Mouse (Mus musculus) adrenal gland, adult 2 months (tissue): ENCODE data around the gene Dgcr2. TPM values are rescaled to one million over a fixed set of nuclear protein-coding genes. Genes with fewer than 3 reads are reported as not detected.

Experiments used
- DNase-seq: peaks from one replicate; pipeline ENCODE4 v3.0.0; 2021
- polyA plus RNA-seq: library from polyadenylated mRNA; depleted of rRNA; stranded (reverse); fragments of >200 nt; gene quantifications from 2 replicates; pipeline ENCODE4 v1.2.3, GENCODE M21; 2012
- total RNA-seq, 2 experiments: library from RNA; stranded (reverse); gene quantifications; 2 replicates each; pipeline ENCODE4 v1.2.3; 2021

The Dgcr2 gene
- total and polyA plus RNA-seq, 3 experiments: 62.1 to 166 (median 68.1) TPM

DNA sequence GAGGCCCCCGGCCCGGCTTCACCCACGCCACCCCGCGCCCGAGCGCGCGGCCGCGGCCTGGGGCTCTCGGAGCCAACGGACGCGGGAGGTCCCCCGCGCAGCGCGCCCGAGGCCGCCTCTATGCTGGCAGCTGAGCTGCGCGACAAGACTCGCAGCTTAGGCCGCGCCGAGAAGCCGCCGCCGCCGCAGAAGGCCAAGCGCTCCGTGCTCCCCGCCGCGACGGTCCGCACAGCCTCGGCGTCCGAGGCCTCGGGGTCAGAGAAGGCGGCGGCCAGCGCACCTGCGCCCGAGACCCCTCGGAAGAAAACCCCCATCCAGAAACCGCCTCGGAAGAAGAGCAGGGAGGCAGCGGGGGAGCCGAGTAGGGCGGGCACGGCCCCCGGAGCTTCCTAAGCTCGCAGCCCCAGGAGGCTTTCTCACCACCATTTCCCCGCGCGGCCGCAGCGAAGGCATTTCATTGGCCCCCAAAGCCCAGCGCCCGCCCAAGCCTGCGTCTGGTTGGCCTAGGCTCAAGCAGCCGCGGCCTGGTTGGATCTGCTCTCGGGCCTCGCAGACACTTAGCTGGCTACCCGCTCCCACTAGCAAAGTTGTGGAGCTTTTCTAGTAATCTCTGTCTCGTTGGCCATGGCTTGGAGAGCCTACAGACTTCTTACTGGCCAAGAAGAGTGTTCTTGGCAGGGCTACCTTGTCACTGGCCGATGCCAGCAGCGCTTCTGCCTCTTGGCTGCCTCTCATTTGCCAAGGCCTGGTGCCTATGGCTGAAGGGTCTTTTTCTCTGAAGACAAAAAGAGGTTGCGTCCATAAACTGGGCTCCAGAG lies 91.0 kb downstream of the Dgcr2 start:
- peak; percentile 95 for DNase-seq

DNA sequence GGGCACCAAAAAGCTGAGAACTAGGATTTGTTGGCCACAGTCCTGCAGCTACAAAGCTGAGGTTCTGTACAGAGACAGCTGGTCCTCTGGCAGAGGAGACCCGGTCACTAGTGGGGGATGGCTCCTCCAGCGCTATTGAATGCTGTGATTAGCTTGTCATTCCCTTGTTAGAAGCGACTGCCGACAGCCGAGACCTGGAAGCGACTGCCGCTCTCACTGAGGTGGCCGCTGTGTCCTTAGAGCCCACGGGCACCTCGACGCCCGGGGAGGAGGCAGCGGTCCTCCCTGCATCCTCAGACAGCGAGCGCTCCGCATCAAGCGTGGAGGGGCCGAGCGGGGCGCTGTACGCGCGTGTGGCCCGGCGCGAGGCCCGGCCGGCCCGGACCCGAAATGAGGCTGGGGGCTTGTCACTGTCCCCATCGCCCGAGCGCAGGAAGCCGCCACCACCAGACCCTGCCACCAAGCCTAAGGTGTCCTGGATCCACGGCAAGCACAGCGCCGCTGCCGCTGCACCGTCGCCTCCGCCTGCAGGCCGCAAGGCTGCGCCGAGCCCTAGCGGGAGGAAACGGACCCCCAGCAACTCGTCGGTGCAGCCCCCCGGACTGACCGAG lies 91.7 kb downstream of the Dgcr2 start:
- DNase-seq: no peak

DNA sequence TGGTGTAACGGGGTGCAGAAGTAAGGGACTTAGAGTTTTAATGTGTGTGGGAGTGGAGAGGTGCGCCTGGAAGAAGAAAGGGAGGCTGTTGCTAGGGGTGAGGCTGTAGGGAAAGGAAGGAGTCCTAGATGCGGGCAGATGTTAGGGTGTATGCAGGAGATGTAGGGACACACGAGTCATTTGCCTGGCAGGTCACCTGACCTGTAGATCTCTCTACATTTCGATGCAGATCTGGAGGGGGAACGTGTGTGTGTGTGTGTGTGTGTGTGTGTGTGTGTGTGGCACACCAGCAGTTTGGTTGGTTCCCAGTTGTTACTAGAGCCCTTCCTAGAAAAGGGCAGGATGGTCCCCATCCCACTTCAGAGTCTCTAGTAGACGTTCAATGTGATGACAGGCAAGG lies 93.4 kb downstream of the Dgcr2 start:
- DNase-seq: no peak

DNA sequence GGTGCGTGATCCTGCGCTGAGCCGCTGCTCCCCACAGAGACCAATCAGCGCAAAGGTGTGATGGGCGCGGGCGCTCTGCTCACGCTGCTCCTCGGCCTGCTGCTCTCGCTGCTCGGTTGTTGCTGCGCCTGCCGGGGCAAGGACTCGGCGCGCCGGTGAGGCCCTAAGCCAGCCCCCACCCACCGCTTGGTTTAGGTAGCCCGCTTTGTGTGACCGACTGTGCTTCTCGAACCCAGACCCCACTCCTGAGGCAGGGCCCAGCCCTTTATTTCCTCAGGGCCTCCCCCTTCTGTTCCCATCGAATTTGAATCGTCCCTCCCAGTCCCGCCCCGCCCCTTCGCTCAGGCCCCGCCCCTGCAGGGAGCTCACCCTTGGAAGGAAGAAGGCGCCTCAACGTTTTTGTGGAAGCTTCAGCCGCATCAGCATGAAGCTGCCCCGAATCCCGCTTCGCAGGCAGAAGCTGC lies 93.9 kb downstream of the Dgcr2 start:
- peak; percentile 65 for DNase-seq

DNA sequence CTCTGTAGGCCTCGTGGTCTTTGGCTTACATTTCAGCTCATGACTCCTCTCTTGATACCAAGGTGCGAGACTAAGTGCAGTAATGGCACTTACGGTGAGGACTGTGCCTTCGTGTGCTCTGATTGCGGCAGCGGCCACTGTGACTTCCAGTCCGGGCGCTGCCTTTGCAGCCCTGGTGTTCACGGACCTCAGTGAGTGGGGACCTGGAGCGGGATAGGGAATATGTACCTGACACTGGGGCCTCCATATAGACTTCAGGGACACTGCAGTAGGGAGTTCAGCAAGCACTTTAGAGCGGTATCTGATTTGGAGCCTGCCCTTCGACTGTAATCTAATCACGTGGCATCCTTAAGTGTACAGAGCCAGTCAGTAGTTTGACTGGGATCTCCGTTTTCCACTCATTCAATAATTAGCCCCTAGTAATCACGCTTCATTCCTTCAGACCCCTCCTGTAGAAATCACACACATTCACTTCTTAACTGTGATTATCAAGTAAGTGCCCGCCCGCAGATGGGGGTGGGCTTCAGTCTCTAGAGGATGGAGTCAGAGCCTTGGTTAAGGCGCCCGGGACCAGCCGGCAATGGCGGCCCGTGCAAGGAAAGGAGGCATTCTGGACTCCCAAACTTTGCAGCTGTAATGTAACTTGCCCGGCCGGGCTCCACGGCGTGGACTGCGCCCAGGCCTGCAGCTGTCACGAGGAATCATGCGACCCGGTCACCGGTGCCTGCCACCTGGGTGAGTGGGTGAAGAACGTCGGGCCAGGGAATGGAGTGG lies 94.5 kb downstream of the Dgcr2 start:
- no peak for DNase-seq

DNA sequence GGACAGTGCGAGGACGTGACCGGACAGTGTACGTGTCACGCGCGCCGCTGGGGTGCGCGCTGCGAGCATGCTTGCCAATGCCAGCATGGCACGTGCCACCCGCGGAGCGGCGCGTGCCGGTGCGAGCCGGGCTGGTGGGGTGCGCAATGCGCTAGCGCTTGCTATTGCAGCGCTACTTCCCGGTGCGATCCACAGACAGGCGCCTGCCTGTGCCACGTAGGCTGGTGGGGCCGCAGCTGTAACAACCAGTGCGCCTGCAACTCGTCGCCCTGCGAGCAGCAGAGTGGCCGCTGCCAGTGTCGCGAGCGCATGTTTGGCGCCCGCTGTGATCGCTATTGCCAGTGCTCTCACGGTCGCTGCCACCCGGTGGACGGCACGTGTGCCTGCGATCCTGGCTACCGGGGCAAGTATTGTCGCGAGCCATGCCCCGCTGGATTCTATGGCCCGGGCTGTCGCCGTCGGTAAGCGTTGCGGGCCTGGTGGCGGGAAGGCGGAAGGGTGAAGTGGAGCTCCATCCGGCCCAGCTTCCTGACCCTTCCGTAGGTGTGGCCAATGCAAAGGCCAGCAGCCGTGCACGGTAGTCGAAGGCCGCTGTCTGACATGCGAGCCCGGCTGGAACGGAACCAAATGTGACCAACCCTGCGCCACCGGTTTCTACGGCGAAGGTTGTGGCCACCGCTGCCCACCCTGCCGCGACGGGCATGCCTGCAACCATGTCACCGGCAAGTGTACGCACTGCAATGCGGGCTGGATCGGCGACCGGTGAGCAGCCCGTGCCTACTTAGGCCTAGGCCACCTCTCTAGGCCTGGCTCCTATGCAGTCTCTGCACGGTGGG lies 95.3 kb downstream of the Dgcr2 start:
- DNase-seq: peak; percentile 79

DNA sequence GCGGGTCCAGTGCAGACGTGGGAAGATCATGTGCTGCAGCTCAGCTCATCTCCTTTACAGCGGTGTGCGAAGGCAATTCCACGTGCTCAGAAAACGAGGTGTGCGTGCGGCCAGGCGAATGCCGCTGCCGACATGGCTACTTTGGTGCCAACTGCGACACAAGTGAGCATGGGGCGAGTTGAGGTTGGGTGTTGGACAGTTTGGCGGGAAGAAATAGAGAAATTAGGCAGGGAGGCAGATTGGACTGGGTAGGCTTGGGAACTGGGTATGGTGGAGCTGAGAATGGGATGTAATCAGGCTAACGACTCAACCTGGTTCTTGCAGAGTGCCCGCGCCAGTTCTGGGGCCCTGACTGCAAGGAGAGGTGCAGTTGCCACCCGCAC lies 95.9 kb downstream of the Dgcr2 start:
- DNase-seq: no peak

DNA sequence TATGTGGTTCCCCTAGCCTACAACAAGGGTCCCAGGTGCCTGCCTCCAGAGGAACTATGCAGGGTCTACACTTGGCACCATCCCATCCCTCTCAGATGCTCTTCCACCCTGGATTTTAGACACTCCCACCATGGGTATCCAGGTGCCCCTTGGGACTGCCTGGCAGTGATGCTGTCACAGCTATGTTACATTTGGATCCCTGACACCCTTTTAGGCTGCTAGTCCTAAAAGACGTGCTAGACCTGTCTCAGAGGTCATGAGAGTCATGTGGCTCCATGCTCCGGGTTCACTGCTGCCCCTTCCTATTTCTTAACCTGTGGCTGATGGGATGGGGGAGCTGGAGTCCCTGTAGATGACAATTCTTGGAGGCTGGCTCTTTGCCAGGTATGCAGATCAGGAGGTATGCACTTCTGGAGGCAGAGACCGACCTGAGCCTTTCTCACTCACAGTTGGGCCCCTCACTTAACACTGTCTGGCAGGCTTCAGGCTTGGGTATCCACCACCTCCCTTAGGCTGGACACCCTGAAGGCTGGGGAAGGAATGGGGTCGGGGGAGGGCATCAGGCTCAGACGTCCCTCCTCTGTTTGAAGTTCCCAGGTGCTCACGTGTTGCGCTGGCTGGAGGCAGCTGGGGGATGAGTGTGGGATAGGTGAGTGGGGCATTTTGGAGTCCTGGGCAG lies 96.4 kb downstream of the Dgcr2 start:
- no peak for DNase-seq

DNA sequence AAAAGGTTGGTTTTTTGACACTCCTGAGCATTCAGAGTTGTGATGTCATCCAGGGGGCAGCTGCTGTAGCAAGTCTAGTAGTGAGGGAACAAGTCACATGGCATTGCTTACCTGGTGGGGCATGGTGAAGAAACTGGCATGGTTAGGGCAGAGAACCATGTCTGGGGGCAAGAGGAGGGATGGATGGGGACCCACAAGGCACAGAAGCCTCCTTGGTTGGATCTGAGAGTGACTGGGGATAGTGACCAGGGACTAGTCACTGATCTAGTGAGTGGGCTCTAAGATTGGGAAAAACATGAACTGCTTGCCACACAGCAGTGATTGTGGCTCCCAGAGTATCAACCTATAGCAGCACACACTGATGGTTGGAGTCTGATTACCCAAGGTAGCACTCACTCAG lies 98.8 kb downstream of the Dgcr2 start:
- DNase-seq: no peak

DNA sequence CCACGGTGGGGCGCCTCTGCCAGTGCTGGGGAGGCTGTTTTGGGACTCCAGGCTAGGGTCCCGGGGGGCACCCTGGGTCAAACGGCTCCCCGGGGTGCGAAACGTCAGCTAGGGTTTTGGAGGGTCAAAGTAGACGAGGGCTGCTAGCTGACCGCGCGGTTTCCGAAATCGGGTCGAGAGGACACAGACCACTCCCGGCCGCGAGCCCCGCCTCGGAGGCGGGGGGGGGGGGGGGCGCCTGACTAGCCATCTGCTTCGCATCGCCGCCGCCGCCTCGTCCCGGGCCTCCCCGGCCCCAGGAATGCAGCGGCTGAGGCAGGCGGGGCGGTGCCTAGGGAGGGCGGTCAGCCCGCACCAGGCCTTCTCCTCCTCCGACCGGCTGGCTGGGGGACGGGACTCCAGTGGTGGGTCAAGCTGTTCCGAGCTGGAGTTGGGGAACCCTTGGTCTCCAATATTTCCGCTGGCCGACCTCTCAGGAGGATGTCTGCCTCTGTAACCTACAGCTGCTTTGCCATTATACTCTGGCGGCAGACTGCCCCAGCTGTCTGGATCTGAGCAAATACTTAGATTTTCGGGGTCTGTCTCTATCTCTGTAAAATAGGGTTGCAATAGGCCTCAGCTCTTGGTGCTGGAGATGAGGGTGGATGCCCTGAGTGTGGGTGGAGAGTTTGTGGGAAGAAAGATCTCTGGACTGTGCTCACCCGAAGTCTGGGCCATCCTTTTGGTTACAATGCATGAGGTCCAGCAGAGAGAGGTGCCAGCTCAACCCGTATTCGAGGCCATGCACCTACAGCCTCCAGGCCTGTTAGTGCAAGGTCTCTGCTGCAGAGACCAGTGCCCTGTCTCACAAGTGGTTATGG lies 99.8 kb downstream of the Dgcr2 start:
- peak; percentile 42 for DNase-seq

DNA sequence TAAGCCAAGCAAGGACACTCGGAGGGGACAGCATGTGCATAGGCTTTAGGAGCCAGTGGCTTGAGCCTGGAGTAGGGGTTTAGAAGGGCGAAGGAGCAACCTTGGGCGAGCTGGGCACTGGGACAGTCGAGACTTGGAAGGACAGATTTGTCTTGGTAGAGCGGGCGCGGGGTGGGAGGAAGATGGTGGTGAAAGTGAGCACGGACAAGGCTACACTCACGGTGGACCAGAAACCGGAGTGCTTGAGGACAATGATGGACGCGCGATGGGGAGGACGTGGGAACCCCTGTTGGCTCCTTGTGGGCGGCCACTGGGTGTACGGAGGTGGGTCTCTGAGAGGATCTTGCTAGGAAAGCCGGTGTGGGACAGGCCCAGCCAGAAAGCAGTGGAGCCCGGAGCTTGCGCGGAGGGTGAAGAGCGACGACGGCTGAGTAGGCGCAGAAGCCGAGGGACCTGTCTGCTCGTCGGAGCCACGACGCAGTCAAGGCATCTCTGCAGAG lies 100.5 kb downstream of the Dgcr2 start:
- DNase-seq: peak; percentile 25

DNA sequence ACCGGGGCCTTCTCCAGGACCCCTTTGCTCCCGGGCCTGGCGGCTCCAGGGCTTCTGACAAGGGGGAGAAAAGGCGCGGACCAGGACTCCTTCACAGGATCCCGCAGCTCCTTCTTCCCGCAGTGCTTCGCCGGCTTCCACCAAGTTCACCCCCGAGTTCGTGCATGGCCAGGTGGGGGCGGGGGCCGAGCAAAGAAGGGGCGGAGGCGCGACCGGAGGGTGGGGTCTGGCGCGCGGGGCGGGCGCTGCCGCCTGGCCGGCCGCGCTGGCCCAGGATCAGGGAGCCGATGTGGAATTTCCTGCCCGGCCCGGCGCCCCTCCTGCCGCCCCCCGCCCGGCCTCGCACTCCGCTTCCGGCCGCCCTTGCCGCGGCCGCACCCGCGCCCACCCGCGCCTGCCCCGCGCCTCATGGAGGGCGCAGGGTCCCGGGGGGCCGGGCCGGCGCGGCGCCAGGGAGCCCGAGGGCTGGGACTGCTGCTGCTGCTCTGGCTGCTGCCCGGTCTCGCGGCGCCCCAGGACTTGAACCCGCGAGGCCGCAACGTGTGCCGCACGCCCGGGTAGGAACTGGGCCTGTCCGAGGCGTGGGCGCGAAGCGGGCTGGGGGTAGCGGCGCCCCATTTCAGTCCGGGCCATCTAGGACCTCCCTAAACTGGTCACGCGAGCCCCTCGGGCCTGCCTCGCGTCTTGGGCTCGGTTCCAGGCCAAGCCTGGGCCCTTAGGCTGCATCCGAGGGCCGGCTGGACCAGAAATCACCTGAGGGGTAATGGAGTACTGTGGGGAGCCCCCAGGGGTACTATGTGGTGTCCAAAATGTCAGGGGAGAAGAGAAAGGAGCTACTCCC lies 101.2 kb downstream of the Dgcr2 start, which contains the start of gene Scarf2:
TSS of gene Scarf2 (plus strand) at position 312 of the 841 bp plus-strand sequence.
- peak; percentile 55 for DNase-seq

DNA sequence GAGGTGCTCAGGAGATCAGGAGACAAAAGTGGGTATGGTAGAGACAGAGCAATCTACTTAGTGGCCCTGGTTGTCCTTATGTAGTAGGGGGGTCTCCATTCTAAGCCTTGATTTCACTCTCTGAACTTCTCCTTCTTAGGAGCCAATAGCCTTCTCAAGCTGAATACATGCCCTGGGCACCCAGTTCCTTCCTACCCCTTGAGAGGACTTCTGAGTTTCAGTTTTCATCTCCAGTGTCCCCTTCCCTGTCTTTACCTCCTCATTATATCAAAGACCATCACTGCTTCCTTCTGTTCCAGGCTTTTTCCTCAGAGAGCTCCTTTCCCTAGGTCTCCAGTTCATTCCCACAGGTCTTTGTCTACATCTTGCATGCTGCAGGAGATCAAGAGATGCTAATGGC lies 101.8 kb downstream of the Dgcr2 start:
- no peak for DNase-seq

DNA sequence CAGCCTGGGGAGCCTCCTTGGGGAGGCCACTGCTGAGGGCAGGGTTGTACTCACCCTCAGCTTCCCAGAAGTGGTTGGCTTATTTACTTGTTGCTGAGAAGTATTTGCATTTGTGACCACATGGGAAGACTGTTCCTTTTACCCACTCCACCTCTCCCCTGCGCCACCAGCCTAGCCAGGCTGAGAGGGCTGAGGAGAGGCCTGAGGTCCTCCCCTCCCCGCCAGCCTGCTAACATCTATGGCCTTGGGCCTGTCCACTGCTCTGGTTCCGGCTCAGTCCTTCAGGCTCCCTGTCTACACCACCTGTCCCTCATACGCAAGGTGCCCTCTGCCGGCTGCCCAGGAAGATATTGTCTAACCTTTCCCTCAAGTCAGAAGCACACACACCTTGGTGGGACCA lies 102.7 kb downstream of the Dgcr2 start:
- no peak for DNase-seq

DNA sequence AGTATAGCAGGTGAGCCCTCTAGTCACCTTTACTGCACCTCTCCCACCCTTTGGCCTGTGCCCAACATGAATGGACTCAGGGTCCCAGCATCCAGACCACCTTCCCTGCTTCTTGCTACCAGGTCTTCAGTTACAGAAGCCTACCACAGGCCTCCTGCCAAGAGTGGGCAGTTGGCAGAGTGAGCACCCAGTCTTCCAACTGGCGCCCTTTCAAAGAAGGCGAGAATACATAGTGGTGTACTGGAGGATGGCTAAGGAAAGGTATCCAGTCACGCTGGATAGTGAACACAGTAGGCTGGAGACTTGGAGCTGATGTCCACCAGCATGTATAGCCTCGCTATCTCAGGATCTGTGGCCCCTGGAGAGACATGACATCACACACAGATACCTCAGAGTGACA lies 104.3 kb downstream of the Dgcr2 start:
- DNase-seq: no peak

DNA sequence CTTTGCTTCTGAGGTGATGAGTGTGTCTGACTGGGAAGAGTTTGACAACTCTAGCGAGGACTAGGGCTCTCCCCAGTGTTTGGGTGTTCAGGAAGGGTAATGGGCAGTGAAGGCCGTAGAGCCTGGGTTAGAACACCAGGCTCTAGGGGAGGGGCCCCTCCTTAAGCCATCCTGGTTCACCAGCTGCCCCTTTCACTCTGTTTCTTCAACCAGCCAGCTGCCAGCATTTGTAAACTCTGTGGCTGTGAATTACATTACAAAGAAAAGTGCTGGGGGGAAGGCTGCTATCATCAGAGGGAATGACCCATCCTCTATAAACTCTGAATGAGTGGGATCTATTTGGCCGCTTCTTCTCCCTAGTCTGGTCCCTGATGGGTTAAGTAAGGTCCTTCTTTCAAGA lies 105.6 kb downstream of the Dgcr2 start:
- DNase-seq: no peak
